Mouse (Mus musculus): ENCODE measurements around the gene Nob1.

DNA sequence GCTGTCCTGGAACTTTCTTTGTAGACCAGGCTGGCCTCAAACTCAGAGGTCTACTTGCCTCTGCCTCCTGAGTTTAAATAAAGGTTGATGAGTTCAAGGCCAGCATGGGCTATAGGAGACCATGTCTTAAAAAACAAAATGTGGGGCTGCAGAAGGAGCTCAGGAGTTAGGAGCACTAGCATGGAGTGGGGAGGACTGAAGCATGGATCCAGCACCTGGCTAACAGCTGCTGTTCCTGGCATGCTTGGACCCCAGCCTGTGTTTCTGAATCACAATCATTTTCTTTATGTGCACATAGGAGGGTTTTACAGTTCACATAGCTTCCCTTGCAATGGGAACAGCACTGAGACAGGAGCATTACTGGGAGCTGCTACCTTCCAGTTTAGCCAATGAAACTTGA lies 22.9 kb upstream of the Nob1 start:
- TF ChIP-seq CTCF (IDR thresholded peaks at IDR 0.05; ENCODE audit: low read depth) (no peak), EP300 (IDR thresholded peaks at IDR 0.05; ENCODE audit: low read depth) (no peak)
